In genomic region chr4:139579466-139579865, GRCm38 (mm10) we compare ENCODE assay signal across 10 mouse cellular contexts. TPM values are rescaled to one million over a fixed set of nuclear protein-coding genes. Genes with fewer than 3 reads are reported as not detected.
A peak's percentile ranks its signal among the peaks of the same experiment; 100 is the strongest.
DNase-seq lines count a peak whose midpoint lies in the region; ATAC-seq and TF ChIP-seq lines count a peak whose summit lies in the region.
"Had no signal": no experiment of that assay in that cellular context is flagged by ENCODE, and none has a peak within 500 bp of the region (broad histone marks: within the 10 kb centered on the region; RNA-seq: fewer than 3 reads in every experiment).

No protein-coding gene starts in this region.

- H3K4me1 ChIP-seq in kidney, postnatal 0 days (replicated peaks; ENCODE audit: insufficient read depth, low read length) = peaks cover 66% of the 10 kb centered on the region
- H3K4me1 ChIP-seq in embryonic facial prominence, embryonic 12.5 days = peaks cover 80% of the 10 kb centered on the region
- H3K4me1 ChIP-seq in intestine, embryonic 16.5 days (ENCODE audit: control insufficient read depth, insufficient read depth, low read length) = peaks cover 53% of the 10 kb centered on the region
- H3K4me1 ChIP-seq in neural tube, embryonic 14.5 days (ENCODE audit: control insufficient read depth, insufficient read depth, low read length) = peaks cover 52% of the 10 kb centered on the region

- no peak for TF ChIP-seq CTCF in kidney, postnatal 0 days (IDR thresholded peaks at IDR 0.05; ENCODE audit: low read depth)

- 33% methylated on average over 6 of the region's 6 CpGs for WGBS in kidney, postnatal 0 days
- 60% methylated on average over 6 of the region's 6 CpGs for WGBS in embryonic facial prominence, embryonic 12.5 days
- 53% methylated on average over 6 of the region's 6 CpGs for WGBS in intestine, embryonic 16.5 days
- WGBS in neural tube, embryonic 14.5 days = 30% methylated on average over 6 of the region's 6 CpGs

- H3K4me3 ChIP-seq in kidney, postnatal 0 days (replicated peaks; ENCODE audit: low read depth, low read length) = no peak overlapping the region
- no peak overlapping the region for H3K4me3 ChIP-seq in embryonic facial prominence, embryonic 12.5 days
- no peak overlapping the region for H3K4me3 ChIP-seq in intestine, embryonic 16.5 days (ENCODE audit: low read length)
- H3K4me3 ChIP-seq in neural tube, embryonic 14.5 days (ENCODE audit: low read depth, low read length) = no peak overlapping the region

- no peaks in the 10 kb centered on the region for H3K27me3 ChIP-seq in kidney, postnatal 0 days (ENCODE audit: insufficient read depth, low read length)
- no peaks in the 10 kb centered on the region for H3K27me3 ChIP-seq in embryonic facial prominence, embryonic 12.5 days
- H3K27me3 ChIP-seq in intestine, embryonic 16.5 days (replicated peaks; ENCODE audit: control insufficient read depth, insufficient read depth, low read length) = no peaks in the 10 kb centered on the region
- no peaks in the 10 kb centered on the region for H3K27me3 ChIP-seq in neural tube, embryonic 14.5 days (ENCODE audit: control insufficient read depth, insufficient read depth, low read length)

- no peaks in the 10 kb centered on the region for H3K36me3 ChIP-seq in kidney, postnatal 0 days (ENCODE audit: insufficient read depth, low read length)
- no peaks in the 10 kb centered on the region for H3K36me3 ChIP-seq in embryonic facial prominence, embryonic 12.5 days
- H3K36me3 ChIP-seq in intestine, embryonic 16.5 days (ENCODE audit: control insufficient read depth, insufficient read depth, low read length) = no peaks in the 10 kb centered on the region
- no peaks in the 10 kb centered on the region for H3K36me3 ChIP-seq in neural tube, embryonic 14.5 days (ENCODE audit: control insufficient read depth, insufficient read depth, low read length)

- H3K9ac ChIP-seq in kidney, postnatal 0 days (ENCODE audit: low read depth, low read length) = no peak overlapping the region
- no peak overlapping the region for H3K9ac ChIP-seq in embryonic facial prominence, embryonic 12.5 days
- H3K9ac ChIP-seq in intestine, embryonic 16.5 days (ENCODE audit: low read depth, low read length) = peak overlapping the region; percentile 20; the same call in 1 of the 2 replicates
- no peak overlapping the region for H3K9ac ChIP-seq in neural tube, embryonic 14.5 days (replicated peaks; ENCODE audit: low read depth, low read length)

- H3K4me2 ChIP-seq in kidney, postnatal 0 days (ENCODE audit: low read length) = peak overlapping the region; percentile 48; the same call in 1 of the 2 replicates
- H3K4me2 ChIP-seq in embryonic facial prominence, embryonic 12.5 days (replicated peaks) = no peak overlapping the region
- 0 out of 2 replicates have a peak overlapping the region, but pooled peaks have one; percentile 7 for H3K4me2 ChIP-seq in intestine, embryonic 16.5 days (ENCODE audit: low read depth, low read length)
- peak overlapping the region; percentile 1; the same call in 1 of the 2 replicates for H3K4me2 ChIP-seq in neural tube, embryonic 14.5 days (ENCODE audit: low read depth, low read length)

- no peak for DNase-seq in kidney, postnatal 0 days (ENCODE audit: low spot score)
- no peak for DNase-seq in kidney, adult 8-10 months
- no peak for DNase-seq in spleen, postnatal 10 days (ENCODE audit: low spot score in 2 of 2)
- DNase-seq: midbrain, embryonic 14.5 days; spleen, adult 18-20 months had no signal

- H3K27ac ChIP-seq in kidney, postnatal 0 days = peak overlapping the region; percentile 89
- H3K27ac ChIP-seq in embryonic facial prominence, embryonic 12.5 days = 0 out of 2 replicates have a peak overlapping the region, but pooled peaks have one; percentile 93
- H3K27ac ChIP-seq in intestine, embryonic 16.5 days (ENCODE audit: low read length) = peak overlapping the region; percentile 93
- peak overlapping the region; percentile 80 for H3K27ac ChIP-seq in neural tube, embryonic 14.5 days (ENCODE audit: low read depth, low read length)

- no peak for ATAC-seq in kidney, postnatal 0 days (replicated peaks; ENCODE audit: low FRiP score, low read depth)
- no peak for ATAC-seq in embryonic facial prominence, embryonic 12.5 days (ENCODE audit: insufficient number of reproducible peaks, insufficient read depth, low FRiP score, low TSS enrichment)
- ATAC-seq in intestine, embryonic 16.5 days = no peak
- no peak for ATAC-seq in neural tube, embryonic 14.5 days (ENCODE audit: low read depth)
- no peak for ATAC-seq in erythroblast, adult 5-6 weeks (replicated peaks; ENCODE audit: low FRiP score, poor library complexity, severe bottlenecking)

- H3K9me3 ChIP-seq in kidney, postnatal 0 days (replicated peaks; ENCODE audit: low read length) = no peaks in the 10 kb centered on the region
- no peaks in the 10 kb centered on the region for H3K9me3 ChIP-seq in embryonic facial prominence, embryonic 12.5 days
- no peaks in the 10 kb centered on the region for H3K9me3 ChIP-seq in intestine, embryonic 16.5 days (ENCODE audit: control insufficient read depth, low read length)
- H3K9me3 ChIP-seq in neural tube, embryonic 14.5 days (ENCODE audit: control insufficient read depth, low read length) = no peaks in the 10 kb centered on the region

RNA-seq across cellular contexts. Expression of gene Gm21969, which starts 23.5 kb away (rescaled TPM):
- polyA plus RNA-seq in kidney, postnatal 0 days (2015; fragmentation: Nextera tagmentation; extraction: Ambion mirVana) = 0.04 TPM in 1 of 2 replicates, not detected in the other
- polyA plus RNA-seq in embryonic facial prominence, embryonic 12.5 days (2016; fragmentation: Nextera tagmentation; extraction: Ambion mirVana) = not detected in 2 replicates
- not detected in 2 replicates for polyA plus RNA-seq in intestine, embryonic 16.5 days (2015; fragmentation: Nextera tagmentation; extraction: Ambion mirVana)
- not detected in 2 replicates for polyA plus RNA-seq in neural tube, embryonic 14.5 days (2014; fragmentation: Nextera tagmentation; extraction: Ambion mirVana)
- not detected in 2 replicates for total RNA-seq in erythroblast, adult 5-6 weeks (2015; ENCODE audit: low replicate concordance)
- total RNA-seq in erythroblast, adult 5-6 weeks (2017; ENCODE audit: low replicate concordance) = 0.60 TPM in 1 of 2 replicates, not detected in the other
- total RNA-seq: gastrocnemius, adult 8-10 months had no signal
- polyA plus RNA-seq: midbrain, embryonic 14.5 days had no signal

RNA-seq across cellular contexts. Expression of gene Aldh4a1, which starts 43.2 kb away (rescaled TPM):
- polyA plus RNA-seq in kidney, postnatal 0 days (2015; fragmentation: Nextera tagmentation; extraction: Ambion mirVana) = 91.0 and 106 TPM in 2 replicates
- polyA plus RNA-seq in embryonic facial prominence, embryonic 12.5 days (2016; fragmentation: Nextera tagmentation; extraction: Ambion mirVana) = 25.6 and 27.1 TPM in 2 replicates
- 13.7 and 17.2 TPM in 2 replicates for polyA plus RNA-seq in intestine, embryonic 16.5 days (2015; fragmentation: Nextera tagmentation; extraction: Ambion mirVana)
- polyA plus RNA-seq in neural tube, embryonic 14.5 days (2014; fragmentation: Nextera tagmentation; extraction: Ambion mirVana) = 13.5 and 21.7 TPM in 2 replicates
- total RNA-seq in erythroblast, adult 5-6 weeks (2015; ENCODE audit: low replicate concordance) = 1.3 TPM in 2 replicates
- total RNA-seq in erythroblast, adult 5-6 weeks (2017; ENCODE audit: low replicate concordance) = 2.0 and 3.8 TPM in 2 replicates

RNA-seq across cellular contexts. Expression of gene Iffo2, which starts 49.1 kb away (rescaled TPM):
- polyA plus RNA-seq in kidney, postnatal 0 days (2015; fragmentation: Nextera tagmentation; extraction: Ambion mirVana) = 4.8 and 5.1 TPM in 2 replicates
- 6.1 and 6.4 TPM in 2 replicates for polyA plus RNA-seq in embryonic facial prominence, embryonic 12.5 days (2016; fragmentation: Nextera tagmentation; extraction: Ambion mirVana)
- polyA plus RNA-seq in intestine, embryonic 16.5 days (2015; fragmentation: Nextera tagmentation; extraction: Ambion mirVana) = 1.9 and 2.0 TPM in 2 replicates
- polyA plus RNA-seq in neural tube, embryonic 14.5 days (2014; fragmentation: Nextera tagmentation; extraction: Ambion mirVana) = 7.2 TPM in 2 replicates
- total RNA-seq in erythroblast, adult 5-6 weeks (2015; ENCODE audit: low replicate concordance) = not detected in 2 replicates
- total RNA-seq in erythroblast, adult 5-6 weeks (2017; ENCODE audit: low replicate concordance) = 0.14 and 1.9 TPM in 2 replicates
